In genomic region chr16:45376294-45376693, GRCm38 (mm10) we compare ENCODE assay signal across 15 mouse cellular contexts. TPM values are rescaled to one million over a fixed set of nuclear protein-coding genes. Genes with fewer than 3 reads are reported as not detected.
DNase-seq lines count a peak whose midpoint lies in the region; ATAC-seq and TF ChIP-seq lines count a peak whose summit lies in the region.
"Had no signal": no experiment of that assay in that cellular context is flagged by ENCODE, and none has a peak within 500 bp of the region (broad histone marks: within the 10 kb centered on the region; RNA-seq: fewer than 3 reads in every experiment).

No protein-coding gene starts in this region.

- no peak overlapping the region for H3K27ac ChIP-seq in forebrain, embryonic 14.5 days (ENCODE audit: low read depth, low read length)
- H3K27ac ChIP-seq in forebrain, embryonic 10.5 days = no peak overlapping the region
- peak overlapping the region; percentile 48 for H3K27ac ChIP-seq in heart, embryonic 15.5 days
- no peak overlapping the region for H3K27ac ChIP-seq in layer of hippocampus, adult 2 months
- H3K27ac ChIP-seq: neural tube, embryonic 12.5 days had no signal

- no peak for TF ChIP-seq CTCF in layer of hippocampus, adult 2 months (conservative IDR thresholded peaks at IDR 0.05)

- no peak overlapping the region for H3K4me2 ChIP-seq in forebrain, embryonic 14.5 days (ENCODE audit: low read length)
- H3K4me2 ChIP-seq in heart, embryonic 15.5 days = no peak overlapping the region
- H3K4me2 ChIP-seq: heart, embryonic 13.5 days; liver, embryonic 11.5 days; lung, embryonic 14.5 days; neural tube, embryonic 12.5 days had no signal

- no peak overlapping the region for H3K9ac ChIP-seq in forebrain, embryonic 14.5 days (ENCODE audit: low read length)
- no peak overlapping the region for H3K9ac ChIP-seq in heart, embryonic 15.5 days
- H3K9ac ChIP-seq: heart, embryonic 13.5 days; lung, embryonic 14.5 days; neural tube, embryonic 12.5 days had no signal

- H3K4me3 ChIP-seq in forebrain, embryonic 14.5 days (ENCODE audit: low read depth, low read length) = no peak overlapping the region
- no peak overlapping the region for H3K4me3 ChIP-seq in forebrain, embryonic 10.5 days
- H3K4me3 ChIP-seq in heart, embryonic 15.5 days = no peak overlapping the region
- H3K4me3 ChIP-seq in layer of hippocampus, adult 2 months = no peak overlapping the region
- H3K4me3 ChIP-seq: heart, embryonic 13.5 days; neural tube, embryonic 12.5 days had no signal

- DNase-seq in forebrain, embryonic 14.5 days (ENCODE audit: low spot score) = peak; percentile 33
- no peak for DNase-seq in forebrain, embryonic 10.5 days (ENCODE audit: extremely low spot score, low spot score)
- no peak for DNase-seq in heart, postnatal 36 days
- DNase-seq in brain, adult 2 months (ENCODE audit: low read depth, low spot score) = peak; percentile 76
- DNase-seq in layer of hippocampus, adult 2 months (ENCODE audit: low spot score in 2 of 2) = peak; percentile 19 to 36
- DNase-seq in left cerebral cortex, adult 18-20 months (ENCODE audit: low spot score in 2 of 2) = no peak
- DNase-seq: kidney, adult 8-10 months; left cerebral cortex, postnatal 4 days; lung, embryonic 14.5 days; right cerebral cortex, postnatal 25 days had no signal

- intact Hi-C loops in heart, postnatal 36 days (cut with DNase I) = loop anchor here (2.0 to 5.0 kb wide), 2 partner anchors 27 to 44 kb away; no protein-coding TSS in a partner anchor

- no peak for ATAC-seq in forebrain, embryonic 14.5 days
- no peak for ATAC-seq in heart, embryonic 15.5 days (replicated peaks; ENCODE audit: insufficient number of reproducible peaks, insufficient read depth, low FRiP score, low read depth)
- ATAC-seq: hindbrain, embryonic 16.5 days had no signal

- no peaks in the 10 kb centered on the region; the same call in 1 of the 2 replicates for H3K36me3 ChIP-seq in forebrain, embryonic 14.5 days (ENCODE audit: control insufficient read depth, insufficient read depth, low read length)
- H3K36me3 ChIP-seq in forebrain, embryonic 10.5 days (replicated peaks) = no peaks in the 10 kb centered on the region
- no peaks in the 10 kb centered on the region for H3K36me3 ChIP-seq in heart, embryonic 15.5 days
- H3K36me3 ChIP-seq: heart, embryonic 13.5 days; neural tube, embryonic 12.5 days had no signal

- 71% methylated on average over 4 of the region's 4 CpGs for WGBS in forebrain, embryonic 14.5 days
- WGBS in forebrain, embryonic 10.5 days = 80% methylated on average over 4 of the region's 4 CpGs
- WGBS in heart, embryonic 15.5 days = 70% methylated on average over 4 of the region's 4 CpGs

- no peaks in the 10 kb centered on the region for H3K27me3 ChIP-seq in forebrain, embryonic 14.5 days (replicated peaks; ENCODE audit: control insufficient read depth, insufficient read depth, low read length)
- H3K27me3 ChIP-seq in forebrain, embryonic 10.5 days (ENCODE audit: poor library complexity, severe bottlenecking) = no peaks in the 10 kb centered on the region
- no peaks in the 10 kb centered on the region for H3K27me3 ChIP-seq in heart, embryonic 15.5 days
- H3K27me3 ChIP-seq: heart, embryonic 13.5 days; neural tube, embryonic 12.5 days had no signal

- H3K9me3 ChIP-seq in forebrain, embryonic 14.5 days (replicated peaks; ENCODE audit: control insufficient read depth, low read length) = no peaks in the 10 kb centered on the region
- no peaks in the 10 kb centered on the region for H3K9me3 ChIP-seq in forebrain, embryonic 10.5 days
- H3K9me3 ChIP-seq in heart, embryonic 15.5 days (replicated peaks) = no peaks in the 10 kb centered on the region
- H3K9me3 ChIP-seq: heart, embryonic 13.5 days; neural tube, embryonic 12.5 days had no signal

- 0 out of 2 replicates have a peak, but pooled peaks cover 2% of the 10 kb centered on the region for H3K4me1 ChIP-seq in forebrain, embryonic 14.5 days (ENCODE audit: control insufficient read depth, insufficient read depth, low read length)
- H3K4me1 ChIP-seq in forebrain, embryonic 10.5 days = no peaks in the 10 kb centered on the region
- H3K4me1 ChIP-seq in heart, embryonic 15.5 days (replicated peaks) = 0 out of 2 replicates have a peak, but pooled peaks cover 2% of the 10 kb centered on the region
- H3K4me1 ChIP-seq: heart, embryonic 13.5 days; neural tube, embryonic 12.5 days had no signal

RNA-seq across cellular contexts. Expression of gene Cd200, which starts 32.6 kb away (rescaled TPM):
- polyA plus RNA-seq in forebrain, embryonic 14.5 days (2014; fragmentation: Nextera tagmentation; extraction: Ambion mirVana) = 209 and 237 TPM in 2 replicates
- 7.1 and 10.2 TPM in 2 replicates for polyA plus RNA-seq in forebrain, embryonic 10.5 days (2016; fragmentation: Nextera tagmentation; extraction: Ambion mirVana)
- polyA plus RNA-seq in heart, embryonic 15.5 days (2015; fragmentation: Nextera tagmentation; extraction: Ambion mirVana) = 28.7 and 33.1 TPM in 2 replicates
- total RNA-seq in heart, postnatal 36 days (2021) = 10 to 100 TPM; 66.9 to 69.8 TPM
- 10 to 100 TPM; 75.7 to 76.2 TPM for total RNA-seq in layer of hippocampus, adult 2 months (2021)
- total RNA-seq in left cerebral cortex, adult 18-20 months (2021) = 100 to 1,000 TPM; 104 to 109 TPM

Comparison
In these comparisons a context has a peak if more than half of its experiments do, and no peak if none do; other contexts are left out.
1. DNase-seq: peak in forebrain, embryonic 14.5 days (single experiment), brain, adult 2 months (single experiment) and layer of hippocampus, adult 2 months (2 of 2); none in forebrain, embryonic 10.5 days (single experiment), heart, postnatal 36 days (0 of 2) and left cerebral cortex, adult 18-20 months (0 of 2).